ENCODE assay signal across 8 mouse cellular contexts in the genomic region with DNA sequence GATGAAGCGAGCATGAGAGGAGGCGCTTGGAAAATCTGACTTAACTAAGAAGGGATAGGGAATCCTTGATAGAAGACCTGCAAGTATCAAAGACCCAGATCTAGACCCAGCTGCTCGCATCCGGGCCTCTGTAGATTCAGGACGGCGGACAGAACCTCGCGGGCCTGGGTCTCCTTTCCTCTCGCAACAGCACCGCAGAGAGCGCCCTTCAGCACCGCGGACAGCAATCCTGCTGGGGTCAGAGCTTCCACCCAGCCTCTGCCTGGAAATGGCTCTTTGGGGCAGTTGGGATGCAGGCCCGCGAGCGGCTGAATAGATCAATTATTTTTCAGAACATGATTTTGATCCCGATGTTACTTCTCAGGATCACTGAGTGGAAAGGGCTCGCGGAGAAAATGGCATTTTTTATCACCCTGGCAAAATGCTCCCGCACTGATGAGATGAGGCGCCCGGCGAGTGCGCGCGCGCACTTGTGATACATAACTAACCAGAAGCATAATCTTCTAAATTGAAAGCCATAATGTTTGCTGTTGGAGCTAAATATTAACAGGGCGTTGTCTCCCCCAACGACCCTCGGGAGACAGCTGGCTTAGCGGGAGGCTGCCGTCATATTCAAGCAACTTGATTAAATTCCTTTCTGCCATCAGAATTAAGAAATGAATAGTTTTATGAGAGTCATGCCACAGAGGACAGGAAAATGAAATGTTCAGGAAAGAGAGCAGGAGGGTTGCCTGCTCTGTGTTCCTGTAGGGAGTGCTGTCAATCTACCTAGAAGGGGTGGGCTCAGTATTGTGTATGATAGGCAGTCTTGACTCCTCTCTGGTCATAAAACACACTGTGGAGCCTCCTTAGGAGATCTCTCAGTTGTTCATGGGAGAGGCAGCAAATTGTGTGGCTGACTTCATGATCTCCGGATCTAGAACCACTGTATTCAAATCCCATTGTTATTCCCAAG.
DNase-seq lines count a peak whose midpoint lies in the region; ATAC-seq lines count a peak whose summit lies in the region.

No protein-coding gene starts in this region.

- 0 out of 2 replicates have a peak overlapping the region, but pooled peaks have one; percentile 23 for H3K4me2 ChIP-seq in forebrain, embryonic 12.5 days

- peaks cover 13% of the 10 kb centered on the region; the same call in 1 of the 2 replicates for H3K27me3 ChIP-seq in heart, embryonic 10.5 days (ENCODE audit: insufficient read depth, poor library complexity, severe bottlenecking)
- peaks cover 38% of the 10 kb centered on the region for H3K27me3 ChIP-seq in forebrain, embryonic 12.5 days

- no peaks in the 10 kb centered on the region for H3K36me3 ChIP-seq in heart, embryonic 10.5 days
- no peaks in the 10 kb centered on the region for H3K36me3 ChIP-seq in forebrain, embryonic 12.5 days (replicated peaks)

- H3K27ac ChIP-seq in heart, embryonic 10.5 days = no peak overlapping the region
- H3K27ac ChIP-seq in forebrain, embryonic 12.5 days = peak overlapping the region; percentile 19; the same call in 1 of the 2 replicates

- no peak overlapping the region for H3K4me3 ChIP-seq in heart, embryonic 10.5 days
- H3K4me3 ChIP-seq in forebrain, embryonic 12.5 days (replicated peaks) = no peak overlapping the region

- no peaks in the 10 kb centered on the region for H3K4me1 ChIP-seq in heart, embryonic 10.5 days
- H3K4me1 ChIP-seq in forebrain, embryonic 12.5 days = peaks cover 10% of the 10 kb centered on the region

- ATAC-seq in forebrain, embryonic 12.5 days (ENCODE audit: low FRiP score) = no peak
- ATAC-seq in activated CD4-positive, CD25-positive, alpha-beta regulatory T cell, adult 4 months = no peak

- WGBS in heart, embryonic 10.5 days = 23% methylated on average over 33 of the region's 33 CpGs
- 22% methylated on average over 33 of the region's 33 CpGs for WGBS in forebrain, embryonic 12.5 days

- no peak overlapping the region for H3K9ac ChIP-seq in forebrain, embryonic 12.5 days

- DNase-seq in heart, embryonic 10.5 days (ENCODE audit: low spot score) = peak; percentile 91
- no peak for DNase-seq in heart, adult 9 months (ENCODE audit: low spot score in 2 of 2)
- DNase-seq in WW6 (ENCODE audit: low read depth, low spot score) = peak; percentile 74
- DNase-seq in induced T-regulatory cell, adult 2 months (ENCODE audit: low read depth) = peak; percentile 12
- DNase-seq in lung, postnatal 14 days = peak; percentile 66
- DNase-seq in retina, postnatal 1 day = peak; percentile 84

- no peaks in the 10 kb centered on the region for H3K9me3 ChIP-seq in heart, embryonic 10.5 days
- no peaks in the 10 kb centered on the region for H3K9me3 ChIP-seq in forebrain, embryonic 12.5 days

Comparison
In these comparisons a context has a peak if more than half of its experiments do, and no peak if none do; other contexts are left out.
1. DNase-seq: peak in heart, embryonic 10.5 days (single experiment), WW6 (single experiment), induced T-regulatory cell, adult 2 months (single experiment), lung, postnatal 14 days (single experiment) and retina, postnatal 1 day (single experiment); none in heart, adult 9 months (0 of 2).